Mouse (Mus musculus) cerebellum, adult 8-10 months (tissue): Measurements from ENCODE around the gene Pebp1.
"Not testable (repeated sequence)": the region's sequence is repeated elsewhere in the genome, so short reads cannot be mapped to it uniquely, and the experiment has no call there.

ENCODE experiments used
- DNase-seq: peaks from one replicate; pipeline ENCODE4 v3.0.0; 2022

The Pebp1 gene

GRCm38 (mm10) chr5:117286831-117287822 lies at the start of gene Pebp1:
Gene Pebp1 (minus strand): TSS chr5:117287625.
- DNase-seq: peak; percentile 93

GRCm38 (mm10) chr5:117330457-117330856 lies 43.0 kb upstream of the Pebp1 start:
- DNase-seq: no peak

- DNase-seq: no peak
Observed at GRCm38 (mm10) chr5:117326408-117326807, 39.0 kb upstream of the Pebp1 start.

- no peak for DNase-seq
Observed at GRCm38 (mm10) chr5:117323751-117324150, 36.3 kb upstream of the Pebp1 start.

GRCm38 (mm10) chr5:117318741-117319629 lies 31.6 kb upstream of the Pebp1 start, which contains the start of gene Vsig10:
Gene Vsig10 (plus strand): TSS chr5:117319083.
- peak; percentile 42 for DNase-seq

GRCm38 (mm10) chr5:117314587-117315428 lies 27.4 kb upstream of the Pebp1 start:
- DNase-seq: no peak

- DNase-seq: no peak
Observed at GRCm38 (mm10) chr5:117313909-117314308, 26.5 kb upstream of the Pebp1 start.

- DNase-seq: no peak
Observed at GRCm38 (mm10) chr5:117313420-117313819, 26.0 kb upstream of the Pebp1 start.

- peak; percentile 48 for DNase-seq
Observed at GRCm38 (mm10) chr5:117307699-117308098, 20.3 kb upstream of the Pebp1 start.

GRCm38 (mm10) chr5:117306826-117307225 lies 19.4 kb upstream of the Pebp1 start:
- no peak for DNase-seq

GRCm38 (mm10) chr5:117305754-117306153 lies 18.3 kb upstream of the Pebp1 start:
- DNase-seq: no peak

- peak; percentile 72 for DNase-seq
Observed at GRCm38 (mm10) chr5:117304947-117305346, 17.5 kb upstream of the Pebp1 start.

GRCm38 (mm10) chr5:117303691-117304579 lies 16.5 kb upstream of the Pebp1 start:
- no peak for DNase-seq

- no peak for DNase-seq
Observed at GRCm38 (mm10) chr5:117302899-117303298, 15.5 kb upstream of the Pebp1 start.

- DNase-seq: no peak
Observed at GRCm38 (mm10) chr5:117295011-117295410, 7.6 kb upstream of the Pebp1 start.

GRCm38 (mm10) chr5:117293776-117294175 lies 6.4 kb upstream of the Pebp1 start:
- not testable (repeated sequence) for DNase-seq

- no peak for DNase-seq
Observed at GRCm38 (mm10) chr5:117292547-117292946, 5.1 kb upstream of the Pebp1 start.

- DNase-seq: no peak
Observed at GRCm38 (mm10) chr5:117291312-117291711, 3.9 kb upstream of the Pebp1 start.

GRCm38 (mm10) chr5:117290081-117290480 lies 2.7 kb upstream of the Pebp1 start:
- no peak for DNase-seq

- no peak for DNase-seq
Observed at GRCm38 (mm10) chr5:117289646-117290045, 2.2 kb upstream of the Pebp1 start.

- DNase-seq: no peak
Observed at GRCm38 (mm10) chr5:117286286-117286685, 1.1 kb downstream of the Pebp1 start.
